ENCODE assay signal across 32 mouse cellular contexts in genomic region chr11:46667938-46668337, GRCm38 (mm10). TPM values are rescaled to one million over a fixed set of nuclear protein-coding genes. Genes with fewer than 3 reads are reported as not detected.
"Had no signal": no experiment of that assay in that cellular context is flagged by ENCODE, and none has a peak within 500 bp of the region (broad histone marks: within the 10 kb centered on the region; RNA-seq: fewer than 3 reads in every experiment).

No protein-coding gene starts in this region.

- H3K4me1 ChIP-seq: limb, embryonic 10.5 days; limb, embryonic 13.5 days; lung, embryonic 15.5 days; midbrain, embryonic 10.5 days; midbrain, embryonic 13.5 days; neural tube, embryonic 13.5 days had no signal

- H3K9ac ChIP-seq: limb, embryonic 13.5 days; liver, embryonic 12.5 days; liver, embryonic 15.5 days; lung, embryonic 15.5 days; midbrain, embryonic 13.5 days; neural tube, embryonic 13.5 days had no signal

- H3K4me2 ChIP-seq: limb, embryonic 13.5 days; liver, embryonic 12.5 days; liver, embryonic 15.5 days; lung, embryonic 15.5 days; midbrain, embryonic 13.5 days; neural tube, embryonic 13.5 days had no signal

- H3K27me3 ChIP-seq: limb, embryonic 13.5 days; liver, embryonic 12.5 days; liver, embryonic 15.5 days; lung, embryonic 15.5 days; midbrain, embryonic 13.5 days; neural tube, embryonic 13.5 days had no signal

- H3K27ac ChIP-seq: kidney, postnatal 0 days; layer of hippocampus, adult 2 months; limb, embryonic 10.5 days; limb, embryonic 13.5 days; liver, embryonic 12.5 days; liver, embryonic 15.5 days; lung, embryonic 15.5 days; midbrain, embryonic 10.5 days; midbrain, embryonic 13.5 days; neural tube, embryonic 13.5 days; stomach, postnatal 0 days had no signal

- H3K9me3 ChIP-seq: limb, embryonic 10.5 days; limb, embryonic 13.5 days; liver, embryonic 12.5 days; liver, embryonic 15.5 days; lung, embryonic 15.5 days; megakaryocyte, embryonic 14.5 days; midbrain, embryonic 10.5 days; midbrain, embryonic 13.5 days; neural tube, embryonic 13.5 days had no signal

- H3K36me3 ChIP-seq: limb, embryonic 10.5 days; limb, embryonic 13.5 days; liver, embryonic 12.5 days; liver, embryonic 15.5 days; lung, embryonic 15.5 days; midbrain, embryonic 10.5 days; midbrain, embryonic 13.5 days; neural tube, embryonic 13.5 days had no signal

- H3K4me3 ChIP-seq: layer of hippocampus, adult 2 months; limb, embryonic 10.5 days; limb, embryonic 13.5 days; liver, embryonic 12.5 days; liver, embryonic 15.5 days; lung, embryonic 15.5 days; megakaryocyte, embryonic 14.5 days; midbrain, embryonic 10.5 days; midbrain, embryonic 13.5 days; myocyte; neural tube, embryonic 13.5 days had no signal

- DNase-seq: layer of hippocampus, adult 9-11 months; liver; lung, adult 18-20 months; lung, postnatal 10 days; lung, postnatal 36 days; thymus, adult 2 months; thymus, postnatal 14 days; thymus, postnatal 4 days had no signal

RNA-seq across cellular contexts. Expression of gene Dppa1, which starts 38.9 kb away (rescaled TPM):
- total RNA-seq: layer of hippocampus, adult 2 months; layer of hippocampus, postnatal 25 days; left cerebral cortex, adult 18-20 months; left cerebral cortex, postnatal 25 days; monocyte, adult 5-6 weeks; neutrophil, adult 5-6 weeks had no signal
- polyA plus RNA-seq: kidney, embryonic 14.5 days; large intestine, adult 2 months; limb, embryonic 10.5 days; liver, embryonic 12.5 days; liver, embryonic 15.5 days; lung, embryonic 15.5 days; midbrain, embryonic 10.5 days; midbrain, embryonic 13.5 days; midbrain, embryonic 16.5 days; myocyte; neural tube, embryonic 13.5 days; small intestine, adult 2 months; spleen, adult 2 months; stomach, embryonic 14.5 days; stomach, postnatal 0 days had no signal

RNA-seq across cellular contexts. Expression of gene Timd2, which starts 38.9 kb away (rescaled TPM):
- total RNA-seq: layer of hippocampus, adult 2 months; layer of hippocampus, postnatal 25 days; left cerebral cortex, adult 18-20 months; left cerebral cortex, postnatal 25 days; neutrophil, adult 5-6 weeks had no signal
- polyA plus RNA-seq: kidney, embryonic 14.5 days; limb, embryonic 10.5 days; limb, embryonic 13.5 days; lung, embryonic 15.5 days; midbrain, embryonic 16.5 days; myocyte; stomach, embryonic 14.5 days; stomach, postnatal 0 days had no signal
